Mouse (Mus musculus): ENCODE results near the gene Bbs2. TPM values are rescaled to one million over a fixed set of nuclear protein-coding genes. Genes with fewer than 3 reads are reported as not detected.

Bbs2 gene
- total and polyA plus RNA-seq, 3 experiments, result 6.1 to 14.1 (median 8.5) TPM

DNA sequence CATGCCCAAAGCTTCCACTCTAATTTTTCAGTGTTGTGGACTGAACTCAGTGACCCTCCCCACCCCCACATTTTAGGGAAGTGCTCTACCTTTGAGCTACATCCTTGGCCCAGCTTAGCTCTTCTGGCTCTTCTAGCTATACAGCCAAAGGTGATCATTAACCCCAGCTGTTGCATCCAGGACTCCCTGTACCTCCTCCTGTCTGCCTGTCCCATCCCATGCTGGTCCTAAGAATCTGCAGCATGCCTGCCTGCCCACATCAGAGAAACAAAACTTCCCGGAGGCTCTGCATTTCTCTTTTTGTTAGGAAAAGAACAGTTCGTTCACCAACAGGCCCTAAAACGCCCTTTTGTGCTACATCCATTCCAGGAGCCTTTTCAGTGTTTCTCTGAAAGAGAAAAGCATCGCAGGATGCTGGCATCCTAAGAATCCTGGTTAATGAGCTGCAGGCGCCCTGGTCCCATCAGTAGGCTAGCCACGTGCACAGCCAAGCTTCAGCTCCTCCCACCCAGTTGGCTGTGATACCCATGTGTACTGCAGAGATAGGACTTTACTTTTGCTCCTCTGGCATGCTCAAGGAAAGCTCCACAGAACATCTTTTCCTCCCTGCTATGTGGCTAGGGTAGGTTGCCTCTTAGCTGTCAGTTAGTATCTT, 20.2 kb upstream of the Bbs2 start:
- TF ChIP-seq POLR2A (IDR thresholded peaks at IDR 0.05; ENCODE audit: insufficient read depth, low read depth, low read length), result no peak
- TF ChIP-seq CTCF (IDR thresholded peaks at IDR 0.05), result no peak
- TF ChIP-seq EP300 (IDR thresholded peaks at IDR 0.05; ENCODE audit: insufficient read depth, low read depth, low read length), result no peak
- 24% methylated on average over 6 of the region's 6 CpGs for WGBS
- Histone ChIP-seq H3K27ac (no peak overlapping the region), H3K4me3 (no peak overlapping the region), H3K9ac (ENCODE audit: low read depth, low read length) (no peak overlapping the region), H3K27me3 (ENCODE audit: control insufficient read depth, insufficient read depth, low read length) (no peaks in the 10 kb centered on the region), H3K4me1 (ENCODE audit: control insufficient read depth, insufficient read depth, low read length) (no peaks in the 10 kb centered on the region), H3K36me3 (ENCODE audit: control insufficient read depth, insufficient read depth, low read length) (no peaks in the 10 kb centered on the region), H3K79me2 (replicated peaks; ENCODE audit: control insufficient read depth, insufficient read depth, low read length) (no peaks in the 10 kb centered on the region)
- no peak for DNase-seq
- intact Hi-C loops (cut with DNase I), result no loop called here

DNA sequence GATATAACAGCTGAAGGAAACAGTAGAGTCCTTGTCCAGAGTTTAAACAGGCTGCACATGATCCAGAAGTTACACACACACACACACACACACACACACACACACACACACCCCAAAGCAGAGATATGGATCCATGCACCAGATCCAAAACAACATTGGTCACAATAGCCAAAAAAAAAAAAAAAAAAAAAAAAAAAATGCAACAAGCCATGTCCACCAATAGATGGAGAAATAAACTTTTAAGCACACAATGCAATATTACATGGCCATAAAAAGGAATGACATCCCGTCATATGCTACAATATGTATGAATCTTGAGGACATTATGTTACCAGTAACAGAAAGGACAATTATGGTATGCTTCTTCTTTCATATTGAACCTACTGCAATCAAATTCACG, 15.2 kb upstream of the Bbs2 start:
- Histone ChIP-seq H3K36me3 (ENCODE audit: control insufficient read depth, insufficient read depth, low read length) (no peaks in the 10 kb centered on the region), H3K4me1 (ENCODE audit: control insufficient read depth, insufficient read depth, low read length) (no peaks in the 10 kb centered on the region), H3K27me3 (ENCODE audit: control insufficient read depth, insufficient read depth, low read length) (no peaks in the 10 kb centered on the region), H3K27ac (no peak overlapping the region), H3K9ac (ENCODE audit: low read depth, low read length) (no peak overlapping the region), H3K4me3 (no peak overlapping the region), H3K79me2 (replicated peaks; ENCODE audit: control insufficient read depth, insufficient read depth, low read length) (no peaks in the 10 kb centered on the region)
- intact Hi-C loops (cut with DNase I), result loop anchor here (5.0 kb wide), 1 partner anchor 83 kb away; no protein-coding TSS in a partner anchor
- no peak for DNase-seq
- WGBS, result 87% methylated on average over 2 of the region's 2 CpGs
- TF ChIP-seq CTCF (IDR thresholded peaks at IDR 0.05) (no peak), POLR2A (IDR thresholded peaks at IDR 0.05; ENCODE audit: insufficient read depth, low read depth, low read length) (no peak), EP300 (IDR thresholded peaks at IDR 0.05; ENCODE audit: insufficient read depth, low read depth, low read length) (no peak)

DNA sequence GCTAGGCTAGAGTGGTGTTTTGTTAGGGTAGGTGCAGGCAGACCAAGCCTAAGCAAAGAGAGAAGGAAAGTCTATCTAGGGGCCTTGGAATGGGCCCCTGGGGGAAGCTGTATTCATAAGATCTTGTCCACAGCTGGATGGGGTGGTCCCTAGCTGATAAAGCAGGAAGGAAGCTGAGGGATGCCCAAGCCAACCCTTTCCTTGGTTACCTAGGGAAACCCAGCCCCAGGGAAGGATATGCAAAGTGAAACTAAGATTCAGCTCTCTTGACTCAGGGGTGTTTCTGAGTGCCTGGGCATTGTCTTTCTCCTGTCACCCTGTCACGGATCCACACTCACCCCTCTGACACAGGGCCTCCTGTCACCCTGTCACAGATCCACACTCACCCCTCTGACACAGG, 14.7 kb upstream of the Bbs2 start:
- DNase-seq, result no peak
- H3K27ac ChIP-seq, result no peak overlapping the region
- H3K79me2 ChIP-seq (replicated peaks; ENCODE audit: control insufficient read depth, insufficient read depth, low read length), result no peaks in the 10 kb centered on the region
- H3K4me3 ChIP-seq, result no peak overlapping the region
- TF ChIP-seq EP300 (IDR thresholded peaks at IDR 0.05; ENCODE audit: insufficient read depth, low read depth, low read length), result no peak
- TF ChIP-seq POLR2A (IDR thresholded peaks at IDR 0.05; ENCODE audit: insufficient read depth, low read depth, low read length), result no peak
- no peak for TF ChIP-seq CTCF (IDR thresholded peaks at IDR 0.05)
- H3K36me3 ChIP-seq (ENCODE audit: control insufficient read depth, insufficient read depth, low read length), result no peaks in the 10 kb centered on the region
- intact Hi-C loops (cut with DNase I), result loop anchor here (5.0 kb wide), 1 partner anchor 84 kb away; no protein-coding TSS in a partner anchor
- H3K27me3 ChIP-seq (ENCODE audit: control insufficient read depth, insufficient read depth, low read length), result no peaks in the 10 kb centered on the region
- no peaks in the 10 kb centered on the region for H3K4me1 ChIP-seq (ENCODE audit: control insufficient read depth, insufficient read depth, low read length)
- no peak overlapping the region for H3K9ac ChIP-seq (ENCODE audit: low read depth, low read length)
- 44% methylated on average over 1 of the region's 1 CpGs for WGBS

DNA sequence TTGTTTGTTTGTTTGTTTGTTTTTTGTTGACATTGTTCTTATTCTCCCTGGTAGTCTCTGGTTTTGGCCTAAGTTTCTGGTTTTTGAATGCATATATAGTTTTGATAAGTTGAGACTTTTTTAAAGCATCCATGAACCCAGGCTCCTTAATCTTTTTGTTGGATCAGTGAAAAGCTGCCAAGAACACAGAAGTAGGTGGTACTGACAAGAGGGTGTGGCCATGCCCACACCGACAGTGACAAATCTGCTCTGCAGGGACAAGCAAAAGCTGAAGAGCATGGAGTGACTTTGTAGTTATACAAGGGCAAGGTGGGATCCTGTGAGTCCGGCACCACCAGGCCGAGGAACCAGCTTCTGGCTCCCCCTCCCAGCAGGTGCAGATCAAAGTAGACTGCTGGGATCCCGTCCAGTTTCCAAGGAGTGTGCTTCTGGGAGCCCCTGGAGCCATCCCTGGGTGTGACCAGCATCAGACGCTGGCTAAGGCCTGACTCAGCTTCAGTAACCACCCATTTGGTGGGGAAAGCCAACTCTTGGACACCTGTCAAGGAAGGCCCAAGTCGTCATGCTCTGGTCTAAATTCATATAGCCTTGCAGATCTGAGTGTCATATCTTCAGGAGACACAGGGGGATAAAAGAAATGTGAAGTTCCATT, 11.9 kb upstream of the Bbs2 start:
- WGBS, result 69% methylated on average over 6 of the region's 6 CpGs

DNA sequence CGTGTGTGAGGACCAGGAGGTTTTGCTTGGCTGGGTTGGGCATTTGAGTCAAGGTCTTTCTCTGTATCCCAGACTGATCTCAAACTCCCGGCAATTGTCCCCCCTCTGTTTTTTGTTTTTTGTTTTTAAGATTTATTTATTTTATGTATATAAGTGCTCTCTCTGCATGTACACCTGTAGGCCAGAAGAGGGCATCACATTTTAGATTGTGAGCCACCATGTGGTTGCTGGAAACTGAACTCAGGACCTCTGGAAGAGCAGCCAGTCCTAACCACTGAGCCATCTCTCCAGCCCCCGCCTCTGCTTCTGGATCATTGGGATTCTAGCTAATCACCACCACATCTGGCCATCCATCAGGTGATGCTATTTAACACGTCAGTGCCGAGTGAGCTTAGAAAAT, 11.1 kb upstream of the Bbs2 start:
- H3K27ac ChIP-seq, result no peak overlapping the region
- WGBS, result 87% methylated on average over 5 of the region's 5 CpGs
- TF ChIP-seq CTCF (IDR thresholded peaks at IDR 0.05) (0 out of 2 replicates have a peak, but pooled peaks have one; percentile 6), EP300 (IDR thresholded peaks at IDR 0.05; ENCODE audit: insufficient read depth, low read depth, low read length) (no peak)

More for the DNA sequence above, 11.9 kb upstream of the Bbs2 start:
- Histone ChIP-seq H3K4me1 (ENCODE audit: control insufficient read depth, insufficient read depth, low read length) (no peaks in the 10 kb centered on the region; the same call in 1 of the 2 replicates), H3K79me2 (replicated peaks; ENCODE audit: control insufficient read depth, insufficient read depth, low read length) (no peaks in the 10 kb centered on the region), H3K27ac (no peak overlapping the region), H3K4me3 (no peak overlapping the region), H3K9ac (ENCODE audit: low read depth, low read length) (no peak overlapping the region), H3K27me3 (ENCODE audit: control insufficient read depth, insufficient read depth, low read length) (no peaks in the 10 kb centered on the region), H3K36me3 (ENCODE audit: control insufficient read depth, insufficient read depth, low read length) (no peaks in the 10 kb centered on the region)
- no peak for DNase-seq
- intact Hi-C loops (cut with DNase I), result loop anchor here (5.0 kb wide), 1 partner anchor 87 kb away; no protein-coding TSS in a partner anchor
- TF ChIP-seq POLR2A (IDR thresholded peaks at IDR 0.05; ENCODE audit: insufficient read depth, low read depth, low read length) (no peak), CTCF (IDR thresholded peaks at IDR 0.05) (no peak), EP300 (IDR thresholded peaks at IDR 0.05; ENCODE audit: insufficient read depth, low read depth, low read length) (no peak)

DNA sequence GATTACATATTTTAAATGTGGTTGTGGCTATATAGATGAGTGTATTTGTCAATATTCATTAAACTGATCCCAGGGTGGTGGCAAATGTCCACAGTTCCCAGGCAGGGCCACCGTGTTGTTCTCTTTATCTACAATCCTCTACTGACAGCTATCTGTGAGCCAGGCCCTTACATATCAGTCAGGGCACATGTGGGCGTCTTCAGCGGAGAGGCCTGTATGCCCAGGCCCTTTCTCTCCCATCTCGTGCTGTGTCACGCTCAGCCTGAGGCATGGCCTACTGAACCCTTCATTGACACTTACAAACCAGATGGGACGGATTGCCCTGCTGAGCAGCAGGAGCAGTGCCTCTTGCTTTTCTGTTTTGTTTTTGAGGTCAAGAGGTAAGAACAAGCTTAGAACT, 10.7 kb upstream of the Bbs2 start:
- Histone ChIP-seq H3K79me2 (replicated peaks; ENCODE audit: control insufficient read depth, insufficient read depth, low read length) (no peaks in the 10 kb centered on the region), H3K27ac (no peak overlapping the region), H3K4me1 (ENCODE audit: control insufficient read depth, insufficient read depth, low read length) (no peaks in the 10 kb centered on the region; the same call in 1 of the 2 replicates), H3K4me3 (no peak overlapping the region), H3K27me3 (ENCODE audit: control insufficient read depth, insufficient read depth, low read length) (no peaks in the 10 kb centered on the region), H3K9ac (ENCODE audit: low read depth, low read length) (no peak overlapping the region), H3K36me3 (ENCODE audit: control insufficient read depth, insufficient read depth, low read length) (no peaks in the 10 kb centered on the region)
- intact Hi-C loops (cut with DNase I), result no loop called here
- 85% methylated on average over 6 of the region's 6 CpGs for WGBS
- TF ChIP-seq CTCF (IDR thresholded peaks at IDR 0.05), result no peak
- no peak for TF ChIP-seq POLR2A (IDR thresholded peaks at IDR 0.05; ENCODE audit: insufficient read depth, low read depth, low read length)
- TF ChIP-seq EP300 (IDR thresholded peaks at IDR 0.05; ENCODE audit: insufficient read depth, low read depth, low read length), result no peak
- no peak for DNase-seq

More for the DNA sequence above, 11.1 kb upstream of the Bbs2 start:
- Histone ChIP-seq H3K4me3 (no peak overlapping the region), H3K9ac (ENCODE audit: low read depth, low read length) (no peak overlapping the region), H3K4me1 (ENCODE audit: control insufficient read depth, insufficient read depth, low read length) (no peaks in the 10 kb centered on the region; the same call in 1 of the 2 replicates), H3K36me3 (ENCODE audit: control insufficient read depth, insufficient read depth, low read length) (no peaks in the 10 kb centered on the region), H3K79me2 (replicated peaks; ENCODE audit: control insufficient read depth, insufficient read depth, low read length) (no peaks in the 10 kb centered on the region), H3K27me3 (ENCODE audit: control insufficient read depth, insufficient read depth, low read length) (no peaks in the 10 kb centered on the region)
- DNase-seq, result no peak
- intact Hi-C loops (cut with DNase I), result loop anchor here (5.0 kb wide), 1 partner anchor 87 kb away; no protein-coding TSS in a partner anchor
